In genomic region chr13:90862138-90862537, GRCm38 (mm10) we compare ENCODE assay signal across 24 mouse cellular contexts. TPM values are rescaled to one million over a fixed set of nuclear protein-coding genes. Genes with fewer than 3 reads are reported as not detected.
A peak's percentile ranks its signal among the peaks of the same experiment; 100 is the strongest.
DNase-seq lines count a peak whose midpoint lies in the region; ATAC-seq lines count a peak whose summit lies in the region.
"Had no signal": no experiment of that assay in that cellular context is flagged by ENCODE, and none has a peak within 500 bp of the region (broad histone marks: within the 10 kb centered on the region; RNA-seq: fewer than 3 reads in every experiment).

No protein-coding gene starts in this region.

- H3K27me3 ChIP-seq in heart, embryonic 11.5 days (ENCODE audit: control insufficient read depth, insufficient read depth, low read length), result no peaks in the 10 kb centered on the region
- H3K27me3 ChIP-seq in forebrain, embryonic 10.5 days (ENCODE audit: poor library complexity, severe bottlenecking), result no peaks in the 10 kb centered on the region
- H3K27me3 ChIP-seq: kidney, embryonic 15.5 days; megakaryocyte, embryonic 14.5 days; neural tube, embryonic 13.5 days had no signal

- intact Hi-C loops in heart, postnatal 25 days (cut with DNase I), result no loop called here
- intact Hi-C loops in heart, postnatal 10 days (cut with DNase I), result no loop called here

- H3K4me2 ChIP-seq in heart, embryonic 11.5 days, result no peak overlapping the region
- H3K4me2 ChIP-seq: kidney, embryonic 15.5 days; neural tube, embryonic 13.5 days had no signal

- H3K4me1 ChIP-seq in heart, embryonic 11.5 days (ENCODE audit: control insufficient read depth, insufficient read depth, low read length), result peaks cover 2% of the 10 kb centered on the region; the same call in 1 of the 2 replicates
- H3K4me1 ChIP-seq in forebrain, embryonic 10.5 days, result no peaks in the 10 kb centered on the region
- H3K4me1 ChIP-seq: kidney, embryonic 15.5 days; neural tube, embryonic 13.5 days had no signal

- H3K9me3 ChIP-seq in heart, embryonic 11.5 days (replicated peaks; ENCODE audit: control insufficient read depth, low read length), result no peaks in the 10 kb centered on the region
- no peaks in the 10 kb centered on the region for H3K9me3 ChIP-seq in forebrain, embryonic 10.5 days
- H3K9me3 ChIP-seq: kidney, embryonic 15.5 days; megakaryocyte, embryonic 14.5 days; neural tube, embryonic 13.5 days had no signal

- peak; percentile 80 for ATAC-seq in heart, embryonic 11.5 days (replicated peaks; ENCODE audit: insufficient number of reproducible peaks, low FRiP score, low TSS enrichment)
- ATAC-seq: forebrain, embryonic 14.5 days; hindbrain, postnatal 0 days; intestine, postnatal 0 days had no signal

- H3K9ac ChIP-seq in heart, embryonic 11.5 days (ENCODE audit: low read depth, low read length), result no peak overlapping the region
- H3K9ac ChIP-seq: kidney, embryonic 15.5 days; neural tube, embryonic 13.5 days had no signal

- no peaks in the 10 kb centered on the region for H3K36me3 ChIP-seq in heart, embryonic 11.5 days (ENCODE audit: control insufficient read depth, insufficient read depth, low read length)
- no peaks in the 10 kb centered on the region for H3K36me3 ChIP-seq in forebrain, embryonic 10.5 days (replicated peaks)
- H3K36me3 ChIP-seq: kidney, embryonic 15.5 days; neural tube, embryonic 13.5 days had no signal

- peak overlapping the region; percentile 8; the same call in 1 of the 2 replicates for H3K27ac ChIP-seq in heart, embryonic 11.5 days (ENCODE audit: low read depth, low read length)
- no peak overlapping the region for H3K27ac ChIP-seq in forebrain, embryonic 10.5 days
- H3K27ac ChIP-seq: hindbrain, postnatal 0 days; kidney, embryonic 15.5 days; neural tube, embryonic 13.5 days had no signal

- no peak overlapping the region for H3K4me3 ChIP-seq in heart, embryonic 11.5 days (ENCODE audit: low read depth, low read length)
- H3K4me3 ChIP-seq in forebrain, embryonic 10.5 days, result no peak overlapping the region
- H3K4me3 ChIP-seq: erythroblast, embryonic 14.5 days; kidney, embryonic 15.5 days; megakaryocyte, embryonic 14.5 days; neural tube, embryonic 13.5 days had no signal

- DNase-seq in heart, adult 18-20 months, result peak; percentile 21 to 61
- DNase-seq in heart, postnatal 25 days (ENCODE audit: low spot score), result no peak
- peak; percentile 21 for DNase-seq in heart, adult 8-10 months (ENCODE audit: low spot score)
- DNase-seq in heart, postnatal 10 days, result peak; percentile 38 to 49
- no peak for DNase-seq in forebrain, embryonic 10.5 days (ENCODE audit: extremely low spot score, low spot score)
- DNase-seq in thymus, postnatal 25 days, result no peak
- DNase-seq: adrenal gland, adult 8-10 months; cerebellum, adult 9-10 months; lung, postnatal 10 days; midbrain, embryonic 14.5 days; spleen, adult 18-20 months; thymus, postnatal 4 days had no signal

- WGBS in heart, embryonic 11.5 days (ENCODE audit: insufficient replicate concordance), result 24% methylated on average over 3 of the region's 3 CpGs
- 90% methylated on average over 3 of the region's 3 CpGs for WGBS in forebrain, embryonic 10.5 days

RNA-seq across cellular contexts. Expression of gene Atp6ap1l, which starts 43.0 kb away (rescaled TPM):
- not detected for total RNA-seq in heart, adult 18-20 months (2021)
- under 1 TPM; 0.36 to 0.62 TPM for total RNA-seq in heart, postnatal 25 days (2021)
- total RNA-seq in heart, adult 8-10 months (2022), result under 1 TPM in 3 of 4 experiments, not detected in 1; 0.24 to 0.41 (median 0.31) TPM
- polyA plus RNA-seq in heart, embryonic 11.5 days (2014; fragmentation: Nextera tagmentation; extraction: Ambion mirVana), result 0.24 and 0.92 TPM in 2 replicates
- total RNA-seq in heart, postnatal 10 days (2021), result under 1 TPM; 0.35 to 0.41 TPM
- polyA plus RNA-seq in forebrain, embryonic 10.5 days (2016; fragmentation: Nextera tagmentation; extraction: Ambion mirVana), result not detected in 2 replicates
- total RNA-seq: common myeloid progenitor, adult 5-6 weeks; hematopoietic stem cell, adult 5-6 weeks had no signal
- polyA plus RNA-seq: C2C12; erythroblast, embryonic 14.5 days; intestine, postnatal 0 days; large intestine, adult 2 months had no signal

Comparison
In these comparisons a context has a peak if more than half of its experiments do, and no peak if none do; other contexts are left out.
1. DNase-seq: peak in heart, adult 18-20 months (2 of 2), heart, adult 8-10 months (single experiment) and heart, postnatal 10 days (2 of 2); none in heart, postnatal 25 days (single experiment), forebrain, embryonic 10.5 days (single experiment) and thymus, postnatal 25 days (single experiment).